Mouse (Mus musculus) stomach, embryonic 14.5 days (tissue): Measurements from ENCODE around the gene Syndig1. TPM values are rescaled to one million over a fixed set of nuclear protein-coding genes. Genes with fewer than 3 reads are reported as not detected.

Experiments used
- ATAC-seq: fragments of 200-750 bp; cut with Nextera tagmentation; 2 replicates; pipeline ENCODE4 v1.8.0; 2017; ENCODE audit warnings: low read depth, moderate TSS enrichment; ENCODE audit not compliant: insufficient number of reproducible peaks, insufficient read depth, low FRiP score
- H3K27ac ChIP-seq: fragments of 300-500 bp; sonication (generic); 2 replicates; pipeline ENCODE4 v1.5.1; 2014; ENCODE audit warnings: mild to moderate bottlenecking, low read length, moderate library complexity, mixed read lengths
- H3K27me3 ChIP-seq: fragments of 300-500 bp; sonication (generic); 2 replicates; pipeline ENCODE4 v1.6.1; 2014; ENCODE audit warnings: low read length, control low read depth, mixed read lengths; ENCODE audit not compliant: control insufficient read depth, insufficient read depth
- H3K36me3 ChIP-seq: fragments of 300-500 bp; sonication (generic); 2 replicates; pipeline ENCODE4 v1.6.1; 2014; ENCODE audit warnings: mild to moderate bottlenecking, control low read depth, low read length, moderate library complexity, mixed read lengths; ENCODE audit not compliant: control insufficient read depth, insufficient read depth
- H3K4me1 ChIP-seq: fragments of 300-500 bp; sonication (generic); 2 replicates; pipeline ENCODE4 v1.6.1; 2014; ENCODE audit warnings: low read length, control low read depth, mixed read lengths; ENCODE audit not compliant: control insufficient read depth, insufficient read depth
- H3K4me2 ChIP-seq: fragments of 300-500 bp; sonication (generic); replicated peaks from 2 replicates; pipeline ENCODE4 v1.6.1; 2014; ENCODE audit warnings: low read depth, low read length, control low read depth
- H3K4me3 ChIP-seq: fragments of 300-500 bp; sonication (generic); 2 replicates; pipeline ENCODE4 v1.5.1; 2014; ENCODE audit warnings: low read depth, low read length, control low read depth
- H3K9ac ChIP-seq: fragments of 300-500 bp; sonication (generic); replicated peaks from 2 replicates; pipeline ENCODE4 v1.6.1; 2014; ENCODE audit warnings: low read depth, mild to moderate bottlenecking, control low read depth, low read length, moderate library complexity, mixed read lengths
- H3K9me3 ChIP-seq: fragments of 300-500 bp; sonication (generic); 2 replicates; pipeline ENCODE4 v1.6.1; 2016; ENCODE audit warnings: low read depth, low read length, control low read depth; ENCODE audit not compliant: control insufficient read depth
- WGBS: fragments of 180-500 bp; shearing (Covaris S2); extraction: QIAGEN DNeasy Blood & Tissue Kit; methylation state at CpG from one replicate; pipeline ENCODE4 v1.1.7; 2014; 5-methylcytosine and 5-hydroxymethylcytosine counted together
- polyA plus RNA-seq: library from polyadenylated mRNA; unstranded; fragments of >200 nt; fragmentation: Nextera tagmentation; extraction: Ambion mirVana; gene quantifications from 2 replicates; pipeline ENCODE4 v1.2.1, GENCODE M21; 2014

Gene Syndig1
- polyA plus RNA-seq, 1 experiment from 2014 or later = 13.6 TPM

DNA sequence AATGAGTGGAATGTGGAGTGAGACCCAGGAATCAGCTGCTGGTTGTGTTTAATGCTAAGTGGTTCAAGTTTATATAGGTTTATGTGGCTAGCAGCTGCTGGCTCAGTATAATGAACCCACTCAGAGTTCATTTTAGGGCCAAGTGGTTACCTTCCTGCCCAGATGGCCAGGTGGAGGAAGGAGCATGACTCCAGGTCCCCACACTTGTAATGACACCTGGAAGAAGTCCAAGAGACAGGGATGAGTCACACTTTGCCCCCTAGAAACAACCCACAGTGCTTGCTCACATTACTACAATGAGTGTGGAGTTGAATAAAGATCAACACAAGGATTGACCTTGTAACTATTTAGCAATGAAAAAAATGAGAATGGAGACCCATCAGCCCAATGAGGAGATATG lies 98.0 kb downstream of the Syndig1 start:
- Histone ChIP-seq H3K4me2 (no peak overlapping the region), H3K4me3 (no peak overlapping the region), H3K27me3 (no peaks in the 10 kb centered on the region), H3K4me1 (no peaks in the 10 kb centered on the region), H3K9me3 (no peaks in the 10 kb centered on the region), H3K9ac (no peak overlapping the region), H3K36me3 (no peaks in the 10 kb centered on the region), H3K27ac (no peak overlapping the region)
- ATAC-seq = no peak

DNA sequence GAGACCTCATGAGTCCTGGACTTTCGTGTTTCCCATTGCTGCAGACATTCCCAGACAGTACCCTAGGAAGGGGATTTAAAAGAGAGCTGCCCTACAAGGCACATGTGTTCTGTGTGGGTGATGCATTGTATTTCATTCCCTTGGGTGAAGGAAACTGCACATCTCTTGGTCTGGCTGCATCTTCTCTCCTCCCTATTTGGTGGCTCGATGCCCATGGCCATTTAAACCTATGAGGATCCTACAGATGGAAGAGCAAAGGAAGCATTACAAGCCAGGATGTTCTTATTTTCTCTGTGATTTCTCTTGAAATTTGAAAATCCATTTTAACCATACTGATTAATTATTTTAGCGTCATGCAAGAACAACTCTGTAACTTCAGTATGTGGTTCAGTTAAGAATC lies 98.5 kb downstream of the Syndig1 start:
- H3K4me1 ChIP-seq = no peaks in the 10 kb centered on the region
- WGBS = 93% methylated on average over 3 of the region's 3 CpGs
- no peak overlapping the region for H3K27ac ChIP-seq
- H3K27me3 ChIP-seq = no peaks in the 10 kb centered on the region
- H3K4me2 ChIP-seq = no peak overlapping the region
- H3K36me3 ChIP-seq = no peaks in the 10 kb centered on the region
- no peaks in the 10 kb centered on the region for H3K9me3 ChIP-seq
- H3K4me3 ChIP-seq = no peak overlapping the region
- ATAC-seq = no peak
- H3K9ac ChIP-seq = no peak overlapping the region

DNA sequence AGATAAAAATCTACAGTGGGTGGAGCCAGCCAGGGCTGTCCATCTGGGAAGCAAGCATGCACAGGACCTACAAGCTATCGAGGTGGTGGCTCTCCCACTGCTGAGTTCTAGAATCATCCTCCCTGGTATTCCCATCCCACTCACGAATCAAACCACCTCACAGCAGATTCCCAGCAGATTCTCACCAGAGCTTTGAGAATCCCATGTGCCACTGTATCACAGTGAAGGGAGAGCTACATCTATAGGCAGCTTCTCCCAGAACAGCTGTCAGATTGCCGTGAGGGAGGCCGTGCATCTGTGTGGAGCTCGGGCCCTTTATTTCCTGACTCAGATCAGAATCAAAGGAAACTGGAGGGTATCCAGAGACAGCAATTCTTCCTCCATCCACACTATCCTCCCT lies 101.0 kb downstream of the Syndig1 start:
- H3K27me3 ChIP-seq = no peaks in the 10 kb centered on the region
- H3K9me3 ChIP-seq = no peaks in the 10 kb centered on the region
- WGBS = 65% methylated on average over 5 of the region's 5 CpGs
- H3K4me2 ChIP-seq = no peak overlapping the region
- no peak overlapping the region for H3K4me3 ChIP-seq
- no peaks in the 10 kb centered on the region for H3K4me1 ChIP-seq
- no peak for ATAC-seq
- no peak overlapping the region for H3K9ac ChIP-seq
- H3K36me3 ChIP-seq = no peaks in the 10 kb centered on the region
- H3K27ac ChIP-seq = no peak overlapping the region

DNA sequence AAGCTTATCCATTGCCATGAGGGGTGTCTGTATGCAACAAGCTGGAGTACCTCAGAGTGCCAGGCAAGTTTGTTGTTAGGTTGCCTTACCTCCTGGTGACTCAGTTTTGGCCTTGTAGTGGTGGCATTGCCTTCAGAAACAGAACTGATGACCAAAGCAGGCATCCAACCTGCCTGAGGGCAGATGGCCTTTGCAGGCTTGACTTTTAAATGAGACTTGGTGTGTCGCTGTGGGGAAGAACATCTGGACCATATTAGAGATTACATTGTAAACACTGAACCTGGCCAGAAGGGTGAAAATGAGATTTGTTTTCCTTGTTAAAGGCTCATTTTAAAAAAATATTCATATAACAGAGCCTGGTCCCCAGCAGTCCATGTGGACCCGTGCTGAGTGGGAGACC lies 102.1 kb downstream of the Syndig1 start:
- Histone ChIP-seq H3K27me3 (no peaks in the 10 kb centered on the region), H3K4me1 (no peaks in the 10 kb centered on the region), H3K4me3 (no peak overlapping the region), H3K27ac (no peak overlapping the region), H3K4me2 (no peak overlapping the region), H3K9me3 (no peaks in the 10 kb centered on the region), H3K36me3 (no peaks in the 10 kb centered on the region), H3K9ac (no peak overlapping the region)
- ATAC-seq = no peak
- WGBS = 60% methylated on average over 2 of the region's 2 CpGs

DNA sequence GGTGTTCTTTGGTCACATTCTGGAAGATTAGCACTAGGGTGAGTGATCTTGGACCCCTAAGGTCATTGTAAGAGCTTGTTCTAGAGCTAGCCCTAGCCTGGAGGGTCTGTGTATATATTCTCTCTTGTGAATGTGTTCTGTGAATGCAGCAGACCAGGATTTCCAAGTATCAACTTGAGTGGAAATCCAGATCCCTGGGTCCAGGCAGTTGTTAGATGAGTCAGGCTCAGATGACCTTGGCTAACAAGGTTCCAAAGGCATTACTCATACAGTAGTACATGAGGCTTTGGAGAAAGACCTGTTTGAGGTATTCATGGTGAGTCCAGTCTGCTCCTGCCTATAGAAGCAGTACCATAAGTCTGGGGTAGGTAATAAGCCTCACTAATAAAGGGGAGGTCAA lies 103.1 kb downstream of the Syndig1 start:
- no peak for ATAC-seq
- Histone ChIP-seq H3K4me1 (no peaks in the 10 kb centered on the region), H3K27ac (no peak overlapping the region), H3K9me3 (no peaks in the 10 kb centered on the region), H3K4me2 (no peak overlapping the region), H3K36me3 (no peaks in the 10 kb centered on the region), H3K27me3 (no peaks in the 10 kb centered on the region), H3K9ac (no peak overlapping the region), H3K4me3 (no peak overlapping the region)

DNA sequence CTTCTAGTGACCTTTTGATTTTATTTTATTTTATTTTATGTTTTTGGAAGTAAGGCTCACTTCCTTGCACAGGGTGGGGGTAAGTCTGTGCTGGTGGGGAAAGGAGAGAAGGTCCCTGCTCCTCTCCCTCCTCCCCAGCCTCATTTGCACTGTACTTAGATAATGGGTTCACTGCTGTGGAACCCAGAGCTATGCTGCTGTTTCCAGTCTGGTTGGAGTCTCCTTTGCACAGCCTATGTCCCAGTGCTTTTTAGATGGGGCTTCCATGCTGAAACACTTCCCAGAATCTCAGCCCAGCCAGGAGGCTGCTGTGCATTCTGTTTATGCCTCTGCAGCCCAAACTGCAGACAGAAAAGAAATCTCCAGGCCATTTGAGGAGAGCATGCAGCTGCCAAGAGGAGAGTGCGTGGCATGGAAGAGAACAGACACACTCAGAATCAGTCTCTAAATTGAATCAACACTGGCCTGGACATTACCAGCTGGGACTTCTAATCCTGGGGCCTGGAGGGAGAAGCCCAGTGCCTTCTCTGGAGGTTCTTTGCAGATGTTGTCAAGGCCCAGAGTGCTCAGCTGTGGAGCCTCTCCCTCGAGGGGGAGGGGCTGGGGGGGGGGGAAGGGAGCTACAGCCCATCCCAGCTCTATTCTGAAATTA lies 104.4 kb downstream of the Syndig1 start:
- Histone ChIP-seq H3K4me1 (no peaks in the 10 kb centered on the region), H3K9ac (no peak overlapping the region), H3K4me3 (no peak overlapping the region), H3K27ac (no peak overlapping the region), H3K36me3 (no peaks in the 10 kb centered on the region), H3K27me3 (no peaks in the 10 kb centered on the region), H3K9me3 (no peaks in the 10 kb centered on the region), H3K4me2 (no peak overlapping the region)
- WGBS = 19% methylated on average over 2 of the region's 2 CpGs
- peak; percentile 83 for ATAC-seq

DNA sequence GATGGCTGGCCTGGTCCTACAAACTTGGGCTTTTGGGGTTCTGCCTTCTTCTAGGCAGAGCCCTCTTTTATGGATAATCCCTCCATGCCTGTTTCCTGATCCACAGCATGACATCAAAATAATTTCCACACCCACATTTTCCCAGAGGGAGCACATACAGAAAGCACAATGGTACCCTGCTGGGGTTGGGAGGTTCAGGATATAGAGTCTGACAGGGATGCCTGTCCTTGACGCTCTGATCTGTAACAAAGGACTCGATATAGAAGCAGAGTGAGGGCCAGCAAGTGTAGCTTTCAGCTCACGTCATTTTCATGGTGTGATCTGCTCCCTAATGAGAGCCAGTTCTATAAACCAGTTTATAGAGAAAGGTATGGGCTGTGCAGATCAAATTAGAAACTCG lies 105.1 kb downstream of the Syndig1 start:
- H3K9ac ChIP-seq = no peak overlapping the region
- no peaks in the 10 kb centered on the region for H3K9me3 ChIP-seq
- 58% methylated on average over 4 of the region's 4 CpGs for WGBS
- H3K36me3 ChIP-seq = no peaks in the 10 kb centered on the region
- no peak overlapping the region for H3K27ac ChIP-seq
- no peaks in the 10 kb centered on the region for H3K4me1 ChIP-seq
- ATAC-seq = no peak
- H3K27me3 ChIP-seq = no peaks in the 10 kb centered on the region
- no peak overlapping the region for H3K4me3 ChIP-seq
- H3K4me2 ChIP-seq = no peak overlapping the region

DNA sequence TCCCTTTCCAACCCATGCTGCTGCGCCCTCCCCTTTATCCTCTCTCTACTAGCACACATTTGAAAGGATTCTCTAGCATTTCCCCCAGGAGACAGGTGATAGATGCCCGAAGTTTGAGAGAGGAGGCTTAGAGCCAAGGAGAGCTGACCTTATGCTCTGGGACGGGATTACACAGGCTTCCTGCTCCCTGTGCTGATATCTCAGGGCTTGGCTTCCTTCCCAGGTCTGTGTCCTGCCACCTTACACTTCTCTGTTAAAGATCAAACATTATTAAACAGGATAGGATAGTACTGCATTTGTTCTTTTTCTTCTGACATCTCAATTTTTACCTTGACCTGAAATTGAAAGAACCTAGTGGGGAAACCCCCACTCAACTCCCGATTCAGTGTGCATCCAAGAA lies 109.8 kb downstream of the Syndig1 start:
- no peaks in the 10 kb centered on the region for H3K4me1 ChIP-seq
- no peaks in the 10 kb centered on the region for H3K36me3 ChIP-seq
- no peak overlapping the region for H3K9ac ChIP-seq
- H3K27ac ChIP-seq = no peak overlapping the region
- no peak overlapping the region for H3K4me3 ChIP-seq
- WGBS = 54% methylated on average over 4 of the region's 4 CpGs
- H3K9me3 ChIP-seq = no peaks in the 10 kb centered on the region
- no peak overlapping the region for H3K4me2 ChIP-seq
- no peaks in the 10 kb centered on the region for H3K27me3 ChIP-seq
- ATAC-seq = no peak

DNA sequence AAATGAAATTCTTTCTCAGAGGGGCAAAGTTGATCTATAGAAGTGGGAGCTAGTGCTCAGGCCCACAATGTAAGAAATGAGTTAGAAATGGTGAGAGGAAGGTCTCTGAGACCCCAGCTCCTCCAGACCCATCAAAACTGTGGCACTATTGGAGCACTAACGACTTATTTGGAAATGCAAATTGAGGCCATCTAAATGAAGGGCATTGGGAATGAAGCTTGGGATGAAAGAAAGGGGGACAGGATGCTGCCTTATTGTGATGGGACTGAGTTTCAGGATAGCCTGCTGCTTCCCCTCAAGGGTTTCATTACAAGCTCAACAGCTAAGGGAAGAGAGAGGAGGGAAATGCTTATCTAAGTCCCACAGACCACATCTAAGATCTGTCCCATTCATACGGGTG lies 110.6 kb downstream of the Syndig1 start:
- Histone ChIP-seq H3K27me3 (no peaks in the 10 kb centered on the region), H3K4me2 (no peak overlapping the region), H3K27ac (no peak overlapping the region), H3K9me3 (no peaks in the 10 kb centered on the region), H3K4me3 (no peak overlapping the region), H3K4me1 (no peaks in the 10 kb centered on the region), H3K9ac (no peak overlapping the region), H3K36me3 (no peaks in the 10 kb centered on the region)
- no peak for ATAC-seq
- 57% methylated on average over 2 of the region's 2 CpGs for WGBS
